Mouse (Mus musculus): ENCODE measurements at regions not wholly inside any gene's neighbourhood (a gene's known extent, or its start where the extent isn't known, plus 50 kb on each side); places are given as distances from the start of the nearest gene placed in this dataset.
A peak's percentile ranks its signal among the peaks of the same experiment; 100 is the strongest.

DNA sequence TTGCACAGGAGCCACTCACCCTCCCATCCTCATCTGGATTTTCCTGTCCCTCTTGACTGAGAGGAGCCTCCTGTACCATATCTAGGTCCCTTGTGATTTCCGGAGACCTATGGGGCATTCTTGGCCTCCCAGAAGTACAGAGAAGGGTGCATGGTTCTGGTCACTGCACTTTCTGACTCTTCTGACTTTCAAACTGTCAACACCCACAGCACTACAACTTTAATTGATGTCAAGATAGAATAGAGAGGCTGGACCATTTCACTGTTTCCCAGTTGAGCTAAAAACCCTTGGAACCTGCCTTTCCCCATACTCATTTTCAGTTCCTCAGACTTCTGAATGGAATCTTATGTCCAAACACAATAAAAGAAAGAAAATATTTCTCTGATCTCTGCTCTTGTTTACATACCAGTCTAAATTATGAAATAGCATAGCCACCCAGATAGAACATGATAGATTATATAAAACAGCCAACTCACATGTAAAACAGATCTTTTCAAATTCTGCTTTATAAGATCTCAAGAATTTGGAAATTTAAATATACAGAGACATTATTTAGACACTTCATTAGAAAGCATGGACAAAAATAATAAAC lies 144.2 kb downstream of the Ptger3 start:
- no peak for DNase-seq

DNA sequence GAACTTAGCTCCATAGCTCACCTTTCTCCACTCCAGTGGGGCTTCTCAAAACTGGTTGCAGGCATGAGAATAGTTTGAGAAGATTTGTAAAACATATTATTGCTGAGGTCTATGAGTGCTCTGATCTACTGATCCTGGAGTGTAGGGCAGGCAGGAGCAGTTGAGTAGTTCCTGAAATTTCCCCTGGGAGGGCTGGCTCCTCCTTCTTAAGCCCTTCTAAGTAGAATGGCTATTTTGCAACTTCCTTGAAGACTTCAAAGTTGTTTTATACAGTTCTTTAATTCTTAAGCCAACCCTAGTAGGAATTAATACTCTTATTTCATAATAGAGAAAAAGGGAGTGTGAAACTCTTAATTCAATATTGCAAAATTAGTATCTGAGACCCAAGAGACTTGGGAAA lies 133.3 kb downstream of the Ptger3 start:
- DNase-seq = no peak

DNA sequence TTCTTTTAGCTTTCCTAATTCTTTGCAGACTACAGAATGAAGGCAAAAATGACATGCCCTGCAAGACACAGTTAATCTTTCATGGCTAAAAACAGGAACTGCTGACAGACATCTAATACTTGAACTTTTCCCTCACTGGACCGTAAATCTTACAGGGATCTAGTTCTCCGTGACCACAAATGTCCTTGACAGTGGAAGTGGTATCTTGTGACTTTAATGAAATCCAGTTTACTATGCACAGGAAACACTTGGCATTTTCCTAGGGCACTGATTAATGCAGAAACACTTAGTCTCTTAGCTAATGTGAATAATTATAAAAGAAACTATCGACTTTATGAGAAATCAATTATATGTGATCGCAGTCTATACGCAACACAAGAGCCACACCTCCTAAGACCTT lies 131.8 kb downstream of the Ptger3 start:
- no peak for DNase-seq

DNA sequence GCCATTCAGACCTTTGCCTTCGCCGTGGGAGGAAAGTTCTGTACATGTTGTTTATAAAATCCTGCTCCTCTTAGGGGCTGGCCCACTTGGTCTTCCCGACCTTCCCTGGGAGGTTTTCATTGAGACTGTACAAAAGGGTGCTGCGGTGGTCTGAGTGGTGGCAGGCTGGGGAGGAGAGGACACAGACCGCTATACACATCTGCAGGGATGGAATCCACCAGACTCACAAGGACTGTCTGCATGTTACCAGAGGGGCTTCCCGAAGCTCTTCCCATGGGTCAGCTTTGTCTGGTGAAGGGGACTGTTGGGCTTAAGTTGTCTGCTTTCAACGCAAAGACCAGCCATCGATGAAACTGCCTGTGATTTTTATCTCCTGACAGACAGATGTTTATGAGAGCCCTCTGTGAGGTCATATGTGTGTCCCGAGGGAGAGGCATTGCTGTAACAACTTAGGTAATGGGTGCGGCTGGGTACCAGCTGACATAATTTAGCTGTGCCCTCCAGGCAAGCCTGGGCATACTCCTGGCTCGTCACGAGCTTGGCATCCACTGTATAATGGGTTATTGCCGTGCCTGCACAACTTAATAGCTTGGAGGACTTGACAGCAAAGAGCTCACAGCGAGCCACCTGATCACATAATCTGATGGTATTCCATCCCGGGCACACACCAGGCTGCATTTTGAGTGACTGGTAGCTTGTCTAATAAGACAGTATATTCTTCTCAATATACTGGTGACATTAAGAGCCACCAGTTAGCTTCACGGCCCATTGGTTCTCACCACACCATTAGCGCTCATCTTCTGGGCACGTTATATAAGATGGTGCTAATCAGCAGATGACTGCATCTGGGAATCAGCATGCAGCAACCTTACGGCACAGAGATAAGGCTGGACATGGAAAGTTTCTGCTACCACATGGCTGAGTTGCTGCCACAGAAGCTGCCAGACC lies 128.7 kb downstream of the Ptger3 start:
- DNase-seq = peak; percentile 19
